Mouse (Mus musculus): ENCODE data around the gene Fance.

The Fance gene

DNA sequence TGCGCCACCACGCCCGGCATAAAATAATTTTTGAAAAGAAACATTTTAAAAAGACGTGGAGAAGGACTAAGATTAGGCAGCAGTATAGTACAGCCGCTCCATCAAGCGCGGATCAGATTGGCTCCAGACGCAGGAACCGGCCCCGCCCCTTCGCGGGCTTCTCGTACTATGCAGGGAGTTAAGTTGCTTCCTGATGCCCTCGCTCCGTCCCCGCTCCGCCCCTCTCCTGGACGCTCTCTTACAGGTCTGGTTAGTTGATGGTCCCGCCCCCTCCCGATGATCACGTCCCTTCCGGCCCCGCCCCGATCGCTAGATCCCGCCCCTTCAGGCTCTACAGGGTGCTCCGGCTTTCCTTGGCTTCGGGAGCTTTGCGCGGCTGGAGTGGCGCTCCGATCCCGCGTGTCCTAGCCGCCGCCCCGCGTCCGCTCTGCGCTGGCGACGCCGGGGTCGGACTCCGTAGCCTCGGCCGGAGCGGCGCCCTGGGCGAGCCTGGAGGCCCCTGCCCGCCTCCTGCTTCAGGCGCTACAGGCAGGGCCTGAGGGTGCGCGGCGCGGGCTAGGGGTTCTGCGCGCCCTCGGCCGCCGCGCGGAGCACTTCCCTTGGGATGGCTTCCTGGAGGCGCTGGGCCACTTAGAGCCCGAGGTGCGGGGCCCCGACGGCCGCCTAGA lies at the start of gene Fance:
TSS of gene Fance (plus strand) at position 308 of the 668 bp plus-strand sequence.
- DNase-seq: peak; percentile 94

DNA sequence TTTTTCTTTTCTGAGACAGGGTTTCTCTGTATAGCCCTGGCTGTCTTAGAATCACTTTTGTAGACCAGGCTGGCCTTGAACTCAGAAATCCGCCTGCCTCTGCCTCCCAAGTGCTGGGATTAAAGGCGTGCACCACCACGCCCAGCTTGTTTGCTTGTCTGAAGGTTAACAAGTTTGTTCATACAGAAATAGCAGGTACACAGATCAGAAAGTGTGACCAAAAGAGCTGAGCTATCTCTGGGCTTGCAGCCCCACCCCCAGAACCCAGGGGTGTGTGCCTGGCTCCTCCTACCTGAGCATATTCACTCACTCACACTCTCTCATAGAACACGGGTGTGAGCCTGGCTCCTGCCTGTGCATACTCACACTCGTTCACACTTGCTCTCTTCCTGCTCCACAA lies 46.1 kb upstream of the Fance start:
- DNase-seq: no peak

DNA sequence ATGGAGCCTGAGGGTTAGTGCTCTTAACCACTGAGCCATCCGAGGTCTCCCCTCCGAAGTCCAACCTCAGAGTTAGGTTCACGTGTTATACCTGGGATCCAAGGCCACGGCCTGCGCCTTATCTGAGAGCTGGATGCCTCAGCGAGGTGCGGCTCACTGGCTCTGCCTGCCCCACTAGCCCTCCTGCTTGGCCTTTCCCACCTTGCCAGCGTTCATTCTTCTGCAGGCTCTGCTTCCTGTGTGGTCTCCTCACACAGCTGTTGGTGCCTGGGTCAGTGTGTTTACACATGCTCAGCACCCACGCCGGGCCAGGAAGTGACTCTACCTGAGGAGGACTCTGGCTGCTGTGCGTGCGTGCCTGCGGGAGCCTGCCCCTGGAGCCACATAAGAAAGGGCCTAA lies 43.2 kb upstream of the Fance start:
- DNase-seq: no peak

DNA sequence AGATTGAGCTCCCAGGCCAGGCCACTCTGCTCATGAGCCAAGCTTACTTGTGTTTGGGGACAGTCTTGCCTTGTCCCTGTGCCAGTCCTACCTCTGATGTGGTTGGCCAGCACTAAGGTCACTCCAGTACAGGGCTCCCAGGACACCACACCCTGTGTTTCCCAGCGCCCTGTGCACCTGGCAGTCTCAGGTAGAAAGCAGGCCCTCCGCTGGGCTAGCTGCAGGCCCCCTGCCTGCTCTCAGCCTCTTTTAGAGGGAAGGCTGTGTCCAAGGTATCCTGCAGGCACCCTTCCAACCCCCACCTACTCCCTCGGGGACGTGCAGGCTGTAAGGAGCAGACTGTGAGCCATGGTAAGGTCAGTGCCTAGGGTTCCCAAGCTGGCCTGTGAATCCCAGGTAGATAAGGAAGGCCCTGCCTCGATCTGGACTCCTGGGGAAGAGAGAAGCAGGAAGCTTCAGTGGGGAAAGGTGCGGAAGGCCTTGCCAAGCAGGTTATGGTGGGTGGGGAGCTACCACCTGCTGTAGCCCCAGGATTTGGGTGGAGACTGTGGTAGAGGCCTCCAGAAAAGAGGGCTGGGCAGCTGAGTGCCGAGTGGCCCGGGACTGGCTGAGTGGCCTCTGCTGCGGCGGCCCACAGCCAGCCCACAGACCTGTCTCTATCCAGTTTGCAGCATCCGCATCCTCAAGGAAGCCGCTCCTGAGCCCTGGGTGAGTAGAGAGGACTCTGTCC lies 41.6 kb upstream of the Fance start:
- no peak for DNase-seq

DNA sequence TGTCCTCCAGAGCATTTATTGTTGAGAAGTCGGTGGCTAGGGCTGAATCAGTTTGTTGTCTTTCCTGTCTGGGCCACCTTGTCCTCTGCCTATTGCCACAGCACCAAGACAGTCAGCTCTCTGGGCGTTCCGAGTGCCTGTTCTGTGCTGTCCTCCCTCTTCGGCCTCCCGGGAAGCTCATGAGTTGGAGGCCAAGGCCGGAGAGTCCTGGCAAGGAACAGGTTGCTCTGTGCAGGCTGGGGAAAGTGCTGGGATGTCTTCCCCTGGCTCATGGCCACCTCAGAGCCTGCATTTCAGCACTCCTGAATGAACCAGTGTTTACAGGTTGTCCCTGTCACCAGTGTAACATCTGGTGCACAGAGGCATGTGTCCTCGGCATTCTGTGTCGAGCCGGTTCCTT lies 41.0 kb upstream of the Fance start:
- DNase-seq: no peak

DNA sequence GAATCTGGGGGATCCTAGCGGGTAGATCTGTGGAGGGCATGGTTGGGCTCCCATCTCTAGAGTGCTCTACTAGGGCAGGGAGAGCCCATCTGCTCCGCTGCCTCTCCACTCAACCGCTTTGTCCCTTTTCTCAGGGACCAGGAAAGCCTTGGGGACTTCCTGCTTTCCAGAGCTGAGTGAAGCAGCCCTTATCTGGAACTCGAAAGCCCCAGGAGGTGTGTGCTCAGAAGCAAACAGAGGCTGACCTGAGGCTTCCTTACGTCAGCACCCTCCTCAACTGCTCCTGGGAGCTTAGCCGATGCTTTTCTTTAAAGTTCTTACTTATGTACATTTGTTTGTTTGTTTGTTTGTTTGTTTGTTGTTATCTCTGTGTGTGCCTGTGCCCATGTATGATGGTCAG lies 40.5 kb upstream of the Fance start:
- no peak for DNase-seq

DNA sequence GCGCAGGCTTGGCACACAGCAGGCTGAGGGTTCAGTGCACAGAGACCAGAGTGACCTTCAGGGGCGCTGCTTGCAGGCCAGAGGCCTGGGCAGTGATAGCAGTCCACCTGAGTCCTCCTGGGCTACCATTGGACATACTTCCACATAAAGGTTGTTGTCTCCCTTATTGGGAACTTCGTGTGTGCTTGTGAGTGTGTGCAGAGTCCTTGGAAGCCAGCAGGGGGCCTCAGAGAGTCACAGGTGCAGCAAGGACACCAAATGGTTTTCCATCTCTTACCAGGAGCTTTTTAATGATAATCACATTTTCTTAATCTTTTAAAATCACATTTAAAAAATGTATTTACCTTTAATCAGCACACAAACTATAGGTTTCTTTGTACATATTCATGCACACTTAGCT lies 38.6 kb upstream of the Fance start:
- no peak for DNase-seq

DNA sequence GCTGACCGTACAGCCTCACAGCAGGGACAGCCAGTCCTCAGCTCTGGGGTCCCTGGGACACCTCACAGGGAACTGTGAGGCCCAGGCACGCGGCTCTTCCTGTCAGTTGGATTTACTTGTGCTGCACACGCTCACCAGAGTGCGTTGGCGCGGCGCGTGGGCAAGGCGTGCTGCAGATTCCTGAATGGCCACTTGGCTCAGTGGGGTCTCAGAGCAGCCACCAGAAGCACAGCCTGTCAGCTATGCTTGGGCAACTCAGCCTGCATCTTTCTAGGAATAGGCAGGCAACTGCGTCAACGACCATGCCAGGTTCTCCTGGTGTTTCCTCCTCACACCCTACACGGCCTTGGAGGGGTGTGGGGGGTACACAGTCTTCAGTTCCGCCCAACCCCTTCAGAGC lies 36.1 kb upstream of the Fance start:
- no peak for DNase-seq

DNA sequence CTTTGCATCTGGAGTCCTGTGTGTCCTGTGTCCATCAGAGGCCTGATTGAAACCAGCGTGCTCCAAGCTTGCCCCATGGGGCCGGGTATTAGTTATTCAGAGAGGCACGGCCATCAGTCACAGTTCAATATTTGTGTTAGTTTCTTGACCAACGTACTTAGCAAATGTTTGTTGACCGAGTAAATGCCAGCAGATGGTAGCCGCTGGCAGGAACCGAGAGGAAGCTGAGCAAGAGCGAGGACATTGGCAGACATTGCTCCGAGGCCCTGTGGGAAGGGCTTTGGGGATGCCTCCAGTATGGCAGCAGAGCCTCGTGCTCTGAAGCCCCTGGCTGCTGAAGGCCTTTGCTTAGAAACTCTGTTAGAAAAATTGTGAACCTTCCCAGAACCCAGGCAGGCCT lies 35.6 kb upstream of the Fance start:
- DNase-seq: no peak

DNA sequence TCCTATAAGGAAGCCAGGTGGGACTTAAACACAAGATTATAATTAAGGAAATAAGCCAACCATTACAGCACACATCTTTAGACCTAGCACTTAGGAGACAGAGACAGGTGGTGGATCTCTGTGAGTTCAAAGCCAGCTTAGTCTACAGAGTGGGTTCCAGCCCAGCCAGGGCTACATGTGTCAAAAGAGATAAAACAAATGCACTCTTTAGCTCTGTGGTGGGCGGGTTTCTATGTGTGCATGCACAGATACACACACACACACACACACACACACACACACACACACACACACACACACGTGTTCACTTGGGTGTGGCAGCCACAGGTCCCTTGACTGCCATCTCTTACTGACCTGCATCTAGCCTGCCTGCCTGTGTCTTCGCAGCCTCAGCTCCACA lies 35.2 kb upstream of the Fance start:
- DNase-seq: no peak

DNA sequence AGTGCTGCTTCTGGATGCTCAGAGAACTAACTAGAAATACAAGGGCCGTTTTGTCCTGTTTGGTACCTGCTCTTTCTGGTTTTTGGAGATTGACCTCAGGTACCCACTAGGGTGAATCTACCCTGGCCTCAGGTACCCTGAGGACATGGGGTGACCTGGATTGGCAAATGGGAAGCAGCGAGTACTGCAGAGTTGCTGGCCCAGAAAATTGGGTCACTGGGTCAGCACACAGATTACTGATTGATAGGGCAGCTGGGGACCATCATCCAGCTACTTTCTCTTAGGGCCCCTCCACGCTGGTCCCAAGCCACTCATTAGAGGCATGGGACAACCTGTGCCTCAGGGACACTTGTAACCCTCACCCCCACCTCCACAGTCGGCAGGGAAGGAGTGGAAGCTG lies 34.1 kb upstream of the Fance start:
- no peak for DNase-seq

DNA sequence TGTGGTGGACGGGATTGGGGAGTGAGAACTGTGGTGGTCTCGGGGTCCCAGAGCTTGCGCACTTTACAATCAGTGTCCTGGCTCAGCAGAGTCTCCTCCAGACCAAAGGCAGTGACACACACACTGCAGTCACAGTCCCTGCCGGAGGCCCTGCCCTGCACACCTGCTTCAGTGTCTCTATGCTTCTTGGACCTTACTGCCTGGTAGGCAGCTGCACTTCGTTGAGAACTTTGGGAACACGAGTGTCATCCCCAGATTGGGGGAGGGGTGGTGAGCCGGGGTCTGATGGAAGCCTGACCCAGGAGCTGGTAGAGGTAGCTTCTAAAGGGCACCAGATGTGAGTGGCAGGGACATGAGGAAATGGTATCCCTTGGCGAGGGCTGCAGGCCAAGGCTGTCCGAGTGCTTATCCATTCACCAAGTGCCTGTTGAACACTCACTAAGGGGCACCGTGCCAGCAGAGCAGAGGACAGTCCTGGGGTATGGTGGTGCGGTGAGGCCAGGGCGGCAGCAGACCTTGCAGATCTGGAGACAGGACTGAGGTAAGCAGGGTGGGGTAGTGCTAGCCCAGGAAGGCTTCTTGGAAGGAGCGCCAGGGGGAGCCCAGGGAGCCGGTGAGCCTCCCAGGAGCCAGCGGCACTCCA lies 33.4 kb upstream of the Fance start:
- DNase-seq: no peak

DNA sequence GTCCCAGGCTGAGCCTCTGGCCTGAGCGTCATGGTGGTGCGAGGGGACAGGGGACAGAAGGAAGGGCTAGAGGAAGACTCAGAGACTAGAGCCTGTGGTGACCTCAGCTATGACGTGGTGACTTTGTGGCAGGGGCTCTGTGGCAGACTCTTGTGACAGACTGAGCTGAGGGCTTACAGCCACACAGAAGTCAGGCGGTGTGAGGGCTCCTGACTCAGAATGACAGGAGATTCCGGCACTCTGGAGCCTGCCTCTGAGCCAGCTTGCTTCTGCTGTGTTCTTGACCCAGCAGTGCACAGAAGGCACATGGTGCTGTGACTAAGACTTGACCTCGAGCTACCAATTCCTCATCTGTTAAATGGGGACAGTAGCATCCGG lies 32.9 kb upstream of the Fance start:
- DNase-seq: no peak

DNA sequence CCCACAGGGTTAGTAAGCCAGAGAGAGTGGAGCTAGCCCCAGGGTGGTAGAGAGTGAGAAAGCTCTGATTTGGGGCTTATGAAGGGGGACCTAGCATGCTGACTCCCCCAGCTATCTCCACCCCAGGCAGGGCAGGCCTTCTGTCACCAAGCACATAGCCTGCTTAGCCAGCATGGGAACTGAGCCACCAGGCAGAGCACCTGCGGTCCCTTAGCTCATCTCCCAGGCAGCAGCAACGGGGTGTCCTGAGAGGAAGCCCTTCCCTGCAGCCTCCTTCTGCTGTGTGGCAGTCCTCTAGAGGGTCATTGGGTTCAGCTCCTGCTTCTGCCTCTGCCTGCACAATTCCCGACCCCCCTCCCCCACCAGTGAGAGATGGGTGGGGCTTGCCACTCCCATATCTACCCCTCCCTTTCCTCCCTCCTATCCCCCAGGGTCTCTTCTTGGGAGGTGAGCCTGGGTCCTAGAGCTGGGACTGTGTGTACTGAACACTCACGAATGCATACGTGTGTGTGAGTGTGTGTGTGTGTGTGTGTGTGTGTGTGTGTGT lies 32.4 kb upstream of the Fance start:
- no peak for DNase-seq

DNA sequence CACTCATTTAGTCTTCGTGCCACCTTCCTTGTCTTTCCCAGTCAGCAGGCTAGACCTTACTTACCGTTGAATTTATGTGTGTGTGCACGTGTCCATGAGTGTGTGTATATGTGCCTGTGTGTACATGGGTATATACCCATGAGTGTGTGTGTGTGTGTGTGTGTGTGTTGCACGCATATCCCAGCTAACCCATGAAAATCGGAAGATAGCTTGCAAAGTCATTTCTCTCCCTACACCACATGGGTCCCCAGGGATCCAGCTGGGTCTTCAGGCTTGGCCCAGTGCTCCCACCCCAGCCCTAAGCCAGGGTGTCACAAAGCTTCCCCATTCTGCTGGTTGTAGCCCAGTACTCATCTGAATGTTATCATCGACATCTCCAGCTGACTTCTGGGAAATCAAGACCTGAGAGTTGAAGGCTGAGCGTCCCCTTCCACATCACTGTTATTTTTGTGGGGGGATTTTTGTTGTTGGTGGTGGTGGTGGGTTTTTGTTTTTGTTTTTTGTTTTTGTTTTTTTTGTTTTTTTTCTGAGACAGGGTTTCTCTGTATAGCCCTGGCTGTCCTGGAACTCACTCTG lies 31.4 kb upstream of the Fance start:
- DNase-seq: no peak

DNA sequence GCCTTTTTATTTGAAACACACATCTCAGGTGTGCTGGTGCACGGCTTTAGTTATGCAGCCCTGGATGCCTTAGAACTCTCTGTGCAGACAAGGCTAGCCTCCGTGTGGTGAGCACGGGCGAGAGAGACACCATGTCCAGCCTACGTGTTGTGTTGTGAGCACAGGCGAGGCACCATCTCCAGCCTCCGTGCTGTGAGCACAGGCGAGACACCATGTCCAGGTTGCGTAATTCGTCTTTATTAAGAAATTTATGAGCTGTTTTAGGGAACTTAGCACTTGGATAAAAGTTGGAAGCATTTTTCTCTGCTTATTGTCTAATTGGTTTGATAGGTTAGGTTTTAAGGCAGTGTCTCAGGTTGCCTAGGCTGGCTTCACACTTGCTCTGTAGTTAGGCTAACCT lies 30.1 kb upstream of the Fance start:
- DNase-seq: no peak

DNA sequence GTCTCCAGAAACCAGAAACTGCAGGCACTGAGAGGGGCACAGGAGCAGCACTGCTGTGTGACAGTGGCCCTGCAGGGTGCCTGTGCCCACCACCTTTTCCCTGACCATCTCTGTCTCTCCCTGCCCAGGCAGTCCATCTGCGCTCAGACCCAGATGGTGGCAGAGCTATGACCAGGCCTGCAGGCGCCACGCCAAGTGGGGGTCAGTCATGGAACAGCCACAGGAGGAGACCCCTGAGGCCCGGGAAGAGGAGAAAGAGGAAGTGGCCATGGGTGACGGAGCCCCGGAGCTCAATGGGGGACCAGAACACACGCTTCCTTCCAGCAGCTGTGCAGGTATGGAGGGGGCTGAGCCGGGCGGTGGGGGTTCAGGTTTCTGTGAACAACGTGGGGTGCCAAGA lies 27.2 kb upstream of the Fance start:
- no peak for DNase-seq

DNA sequence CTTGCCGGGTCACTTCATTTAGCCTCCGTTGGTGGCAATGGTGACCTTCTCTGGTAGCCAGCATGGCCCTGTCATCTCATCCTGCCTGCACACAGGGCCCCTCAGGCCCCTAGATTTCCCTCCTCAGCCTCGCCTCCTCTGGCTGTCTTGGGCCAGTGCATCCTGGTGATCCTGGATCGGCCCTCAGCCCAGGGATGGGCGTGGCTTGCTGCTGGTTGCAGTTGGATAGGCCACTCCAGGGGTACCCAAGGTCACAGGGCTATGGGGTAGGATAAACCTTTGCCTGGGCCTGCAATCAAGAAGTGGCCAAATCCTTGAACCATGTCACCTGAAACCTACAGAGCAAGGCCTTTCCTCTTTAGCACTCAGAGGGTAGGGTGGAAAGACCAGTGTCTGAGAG lies 26.4 kb upstream of the Fance start:
- DNase-seq: no peak

DNA sequence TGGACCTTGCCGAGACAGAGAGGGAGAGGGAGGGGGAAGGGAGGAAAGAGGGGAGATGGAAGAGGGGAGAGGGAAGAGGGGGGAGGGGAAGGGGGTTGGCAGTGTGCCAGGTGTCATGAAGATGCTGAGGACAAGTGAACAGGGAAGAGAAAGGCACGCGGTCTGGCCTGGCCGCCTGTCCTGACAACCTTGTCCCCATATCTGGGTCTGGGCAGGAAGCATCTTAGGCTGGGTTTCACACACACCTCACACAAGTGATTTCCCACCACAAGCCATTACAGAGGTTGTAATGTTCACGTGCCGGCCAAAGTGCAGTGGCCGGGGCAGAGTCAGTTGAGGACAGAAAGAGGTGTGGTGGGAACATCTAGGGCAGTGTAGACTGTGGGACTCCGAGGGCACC lies 25.7 kb upstream of the Fance start:
- DNase-seq: no peak

DNA sequence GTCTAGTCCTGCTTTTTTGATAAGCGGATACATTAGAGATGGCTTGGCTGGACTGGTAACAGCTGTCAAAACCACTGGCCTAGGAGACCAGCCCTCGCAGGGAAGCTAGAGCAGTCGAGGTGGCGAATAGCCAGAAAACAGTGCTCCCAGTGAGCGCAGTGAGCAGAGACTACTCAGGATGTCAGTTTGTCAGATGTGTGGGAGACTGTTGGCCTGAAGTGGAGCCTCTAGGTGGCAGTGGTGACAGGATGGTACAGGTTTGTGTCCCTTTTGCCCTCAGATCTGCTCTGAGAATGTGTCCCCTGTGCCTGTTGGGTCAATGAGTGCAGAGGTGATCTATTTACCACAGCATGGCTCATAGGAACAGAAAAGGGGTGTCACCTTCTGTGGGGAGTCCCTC lies 25.3 kb upstream of the Fance start:
- DNase-seq: no peak

DNA sequence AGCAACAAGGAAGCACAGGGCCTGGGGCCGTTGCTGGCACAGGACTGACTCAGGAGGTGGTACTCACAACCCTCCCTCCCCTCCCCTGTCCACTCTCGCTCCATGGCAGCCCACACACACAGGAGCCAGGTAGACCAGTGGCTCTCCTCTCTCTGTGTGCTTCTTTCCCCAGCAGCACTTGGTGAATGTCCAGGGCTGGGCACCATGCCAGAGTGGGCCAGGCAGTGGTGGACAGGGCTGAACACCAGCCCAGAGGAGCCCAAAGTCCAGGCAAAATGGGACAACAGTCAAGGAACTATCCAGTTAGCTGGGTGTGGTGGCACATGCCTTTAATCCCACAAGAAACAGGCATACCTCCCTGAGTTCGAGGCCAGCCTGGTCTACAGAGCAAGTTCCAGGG lies 23.1 kb upstream of the Fance start:
- DNase-seq: no peak

DNA sequence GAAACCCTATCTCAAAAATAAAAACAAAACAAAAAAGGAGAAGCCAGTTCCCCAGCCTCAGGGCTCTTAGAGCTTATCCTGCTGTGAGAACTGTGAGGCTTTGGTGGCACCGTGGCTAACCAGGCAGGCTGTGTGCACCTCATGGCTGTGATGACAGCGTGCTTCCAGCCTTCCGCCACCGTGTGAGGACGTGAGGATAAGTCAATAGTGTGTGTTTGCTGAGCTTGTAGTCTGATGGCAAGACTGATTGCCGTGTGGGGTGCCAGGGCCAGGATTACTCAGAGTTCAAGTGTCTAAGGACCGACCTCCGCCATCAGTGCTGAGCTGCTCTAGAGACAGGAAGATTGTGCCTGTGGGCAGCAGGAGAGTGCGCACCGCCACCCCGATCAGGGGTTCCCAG lies 22.6 kb upstream of the Fance start:
- DNase-seq: no peak

DNA sequence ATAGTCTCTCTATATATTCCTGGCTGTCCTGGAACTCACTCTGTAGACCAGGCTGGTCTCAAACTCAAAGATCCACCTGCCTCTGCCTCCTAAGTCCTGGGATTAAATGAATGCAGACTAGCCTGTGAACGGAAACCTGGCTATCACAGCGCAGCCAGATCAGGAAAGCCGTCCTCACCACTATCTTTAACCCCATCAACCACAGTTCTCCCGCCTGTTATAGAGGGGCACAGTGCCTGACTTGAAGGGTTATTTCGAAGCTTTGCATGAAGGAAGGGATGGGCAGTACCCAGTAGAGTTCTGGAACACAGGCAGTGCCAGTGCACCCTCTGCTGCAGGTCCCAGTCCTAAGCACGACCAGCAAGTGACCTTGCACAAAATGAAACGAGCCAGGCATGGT lies 22.0 kb upstream of the Fance start:
- DNase-seq: no peak

DNA sequence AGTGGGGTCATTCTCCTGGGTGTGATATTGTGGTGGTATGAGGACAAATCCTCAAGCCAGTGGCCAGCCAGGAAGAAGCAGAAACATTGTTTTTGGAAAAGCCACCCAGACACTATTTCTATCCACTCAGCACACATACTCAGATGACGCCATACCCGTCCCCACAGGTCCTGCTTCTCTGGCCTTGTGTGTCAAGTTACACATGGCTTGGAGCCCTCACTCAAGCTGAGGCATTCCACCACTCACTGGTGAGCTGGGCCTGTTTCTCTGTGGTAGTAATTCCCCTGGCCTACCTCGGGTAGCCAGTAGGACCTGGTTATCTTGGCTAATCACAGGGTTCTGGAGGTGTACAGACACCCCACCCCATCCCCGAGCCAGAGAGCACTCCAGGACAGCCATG lies 19.6 kb upstream of the Fance start:
- no peak for DNase-seq

Measured in cerebellum, adult 11 months (tissue).